Mouse (Mus musculus) lung, postnatal 25 days (tissue): ENCODE results near the gene Ran.

ENCODE experiments used
- DNase-seq: peaks from one replicate; pipeline ENCODE4 v3.0.0; 2022; ENCODE audit warnings: low spot score

Gene Ran

GRCm38 (mm10) chr5:129015540-129015939, 4.3 kb upstream of the Ran start:
- DNase-seq: no peak

DNA sequence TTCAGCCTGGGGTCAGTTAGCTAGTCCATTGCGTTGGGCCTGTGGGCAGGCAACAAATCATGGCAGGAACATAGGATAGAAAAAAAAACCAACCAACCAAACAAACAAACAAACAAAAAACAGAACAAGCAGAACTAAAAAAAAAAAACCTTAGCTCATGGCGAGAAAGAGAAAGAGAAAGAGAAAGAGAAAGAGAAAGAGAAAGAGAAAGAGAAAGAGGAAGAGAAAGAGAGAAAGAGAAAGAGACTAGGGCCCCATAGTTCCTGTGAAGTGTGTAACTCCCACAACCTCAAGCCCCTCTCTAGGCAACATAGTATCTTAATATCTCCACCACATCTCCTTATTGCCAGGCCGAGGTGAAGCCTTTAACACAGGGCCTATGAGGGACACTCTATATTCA, 3.5 kb upstream of the Ran start:
- no peak for DNase-seq

DNA sequence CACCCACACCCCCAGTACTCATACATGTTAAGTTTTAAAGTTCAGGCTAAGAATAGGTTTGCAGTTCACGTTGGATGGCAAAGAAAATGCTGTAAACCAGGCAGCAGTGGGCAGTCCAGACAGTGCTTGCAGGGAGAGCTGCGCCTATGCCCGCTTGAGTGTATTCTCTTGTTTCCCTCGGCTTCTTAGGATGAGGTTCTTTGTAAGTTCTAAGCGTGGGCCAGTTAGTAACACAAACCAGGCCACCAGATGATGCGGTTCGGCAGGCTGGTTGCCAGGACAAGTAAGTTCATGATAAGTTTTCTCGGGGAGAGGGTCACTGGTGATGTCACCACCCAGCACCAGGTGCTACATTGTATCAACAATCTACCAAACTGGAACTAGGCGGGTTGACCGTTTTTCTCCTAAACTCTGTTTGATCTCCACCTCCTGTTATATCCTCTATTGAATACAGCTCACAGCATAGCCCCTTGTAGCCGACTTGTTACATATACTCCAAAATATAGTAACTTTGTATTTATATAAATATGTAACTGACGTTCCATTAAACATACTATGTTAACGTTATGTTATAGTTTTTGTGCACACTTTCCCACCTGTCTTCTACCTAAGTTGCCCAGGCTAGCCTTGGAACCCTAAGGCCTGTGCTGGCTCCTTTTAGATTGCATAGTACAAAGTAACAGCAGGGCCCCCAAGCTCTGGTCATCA, 933 bp upstream of the Ran start:
- DNase-seq: no peak

GRCm38 (mm10) chr5:129020300-129020668, 415 bp downstream of the Ran start:
- no peak for DNase-seq

DNA sequence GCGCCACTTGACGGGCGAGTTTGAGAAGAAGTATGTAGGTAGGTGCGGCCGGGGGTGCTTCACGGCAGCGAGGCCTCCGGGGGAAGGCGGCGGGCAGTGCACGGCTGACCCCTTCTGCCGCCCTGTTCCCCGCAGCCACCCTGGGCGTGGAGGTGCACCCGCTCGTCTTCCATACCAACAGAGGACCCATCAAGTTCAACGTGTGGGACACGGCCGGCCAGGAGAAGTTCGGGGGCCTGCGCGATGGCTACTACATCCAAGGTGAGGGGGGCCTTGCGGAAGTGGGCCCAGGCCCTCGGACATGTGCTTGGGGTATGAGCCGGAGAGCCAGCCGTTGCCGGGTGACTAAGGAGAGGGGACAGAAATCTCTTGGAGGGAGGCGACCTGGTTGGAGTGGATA, 862 bp downstream of the Ran start:
- DNase-seq: peak; percentile 1

DNA sequence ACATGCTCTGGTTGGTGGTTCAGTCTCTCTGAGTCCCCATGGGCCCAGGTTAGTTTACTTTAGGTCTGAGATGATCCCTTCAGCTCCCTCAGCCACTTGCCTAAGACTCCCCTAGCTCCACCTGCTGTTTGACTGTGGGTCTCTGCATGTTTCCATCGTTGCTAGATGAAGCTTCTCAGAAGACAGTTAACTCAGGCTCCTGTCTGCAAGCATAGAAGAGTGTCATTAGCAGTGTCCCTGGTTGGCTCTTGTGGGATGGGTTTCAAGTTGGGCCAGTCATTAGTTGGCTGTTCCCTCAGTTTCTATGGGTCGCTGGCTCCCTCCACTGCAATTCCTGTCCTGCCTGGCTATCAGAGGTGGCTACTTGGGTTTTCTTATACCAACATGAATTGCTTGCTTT, 5.2 kb downstream of the Ran start:
- DNase-seq: no peak

DNA sequence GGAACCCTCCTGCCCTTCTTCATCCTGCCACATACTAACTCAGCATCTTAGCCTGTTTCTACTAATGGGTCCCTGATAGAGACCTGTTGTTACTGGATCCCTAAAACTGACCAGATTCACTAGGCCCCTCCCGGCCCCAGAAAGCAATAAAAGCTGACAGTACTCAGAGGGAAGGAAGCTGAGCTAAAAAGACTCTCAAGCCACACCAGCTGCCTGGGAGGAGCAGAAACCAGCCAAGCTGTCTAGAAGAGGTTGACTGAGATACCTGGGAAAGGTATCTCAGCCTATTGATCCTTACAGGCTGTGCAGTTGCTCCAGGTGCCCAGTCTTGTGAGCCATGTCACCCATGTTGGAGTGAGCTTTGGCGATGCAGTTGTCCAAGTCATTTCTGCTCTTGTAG, 5.9 kb downstream of the Ran start:
- DNase-seq: no peak

GRCm38 (mm10) chr5:129026171-129026570, 6.3 kb downstream of the Ran start:
- no peak for DNase-seq

GRCm38 (mm10) chr5:129026637-129027036, 6.8 kb downstream of the Ran start:
- no peak for DNase-seq

- DNase-seq: no peak
Observed at GRCm38 (mm10) chr5:129029131-129029723, 9.4 kb downstream of the Ran start.

- no peak for DNase-seq
Observed at GRCm38 (mm10) chr5:129036678-129037077, 16.8 kb downstream of the Ran start.

GRCm38 (mm10) chr5:129037739-129038138, 17.9 kb downstream of the Ran start:
- DNase-seq: no peak

GRCm38 (mm10) chr5:129045641-129046580, 26.0 kb downstream of the Ran start:
- no peak for DNase-seq

DNA sequence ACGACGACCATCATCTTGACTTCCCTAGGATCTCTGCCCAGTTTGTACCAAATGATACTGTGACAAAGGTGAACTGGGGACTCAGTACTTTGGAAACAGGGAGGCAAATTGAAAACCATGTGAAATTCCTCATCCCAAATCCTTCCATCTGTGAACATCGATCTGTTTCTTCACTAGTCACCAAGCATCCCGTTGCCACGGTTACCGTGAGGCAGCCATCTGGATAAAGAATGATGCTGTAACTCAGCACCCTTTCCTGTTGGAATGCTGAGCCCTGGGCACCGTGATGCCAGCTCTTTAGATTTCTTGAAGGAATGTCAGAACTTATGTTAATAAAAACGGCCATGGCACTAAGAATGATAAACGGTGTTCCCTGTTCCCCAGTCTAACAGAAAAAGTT, 29.5 kb downstream of the Ran start:
- no peak for DNase-seq

- no peak for DNase-seq
Observed at GRCm38 (mm10) chr5:129051910-129052309, 32.0 kb downstream of the Ran start.

- DNase-seq: no peak
Observed at GRCm38 (mm10) chr5:129052636-129053355, 32.9 kb downstream of the Ran start.

- DNase-seq: no peak
Observed at GRCm38 (mm10) chr5:129054675-129055284, 34.9 kb downstream of the Ran start.

DNA sequence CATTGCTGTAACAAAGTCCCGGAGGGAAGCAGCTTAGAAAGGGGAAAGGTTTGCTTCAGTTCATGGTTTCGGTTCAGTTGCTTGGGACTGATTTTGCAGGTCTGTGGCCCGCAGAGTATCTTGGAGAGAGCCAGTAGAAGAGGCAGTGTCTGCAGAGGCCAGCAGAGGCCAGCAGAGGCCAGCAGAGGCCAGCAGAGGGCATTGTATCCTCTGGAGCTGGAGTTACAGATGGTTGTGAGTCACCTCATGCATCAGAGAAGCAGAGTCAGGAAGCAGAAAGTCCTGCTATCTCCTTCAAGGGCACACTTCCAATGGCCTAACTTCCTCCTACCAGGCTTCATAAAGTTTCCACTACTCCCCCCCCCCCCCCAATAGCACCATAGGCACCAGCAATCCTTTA, 39.2 kb downstream of the Ran start:
- no peak for DNase-seq

DNA sequence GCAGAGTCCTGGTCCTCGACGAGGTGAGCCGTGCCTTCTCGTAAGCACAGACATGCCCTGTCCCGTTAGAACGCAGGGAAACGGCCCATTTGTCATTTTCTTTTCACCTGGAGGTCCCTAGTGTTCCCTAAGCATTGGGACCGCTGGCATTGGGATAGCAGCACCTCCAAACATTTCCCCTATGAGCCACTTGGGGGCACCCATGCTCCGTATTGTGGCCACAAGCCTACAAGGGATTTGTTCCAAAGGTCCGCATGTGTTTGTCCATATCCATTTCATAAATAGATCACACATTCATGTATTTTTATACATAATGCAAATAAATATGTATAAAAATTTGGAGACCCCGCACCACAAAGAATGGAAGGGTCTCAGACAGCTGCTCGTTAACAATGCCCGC, 41.7 kb downstream of the Ran start:
- DNase-seq: peak; percentile 40

- peak; percentile 71 for DNase-seq
Observed at GRCm38 (mm10) chr5:129063037-129063791, 43.3 kb downstream of the Ran start.

DNA sequence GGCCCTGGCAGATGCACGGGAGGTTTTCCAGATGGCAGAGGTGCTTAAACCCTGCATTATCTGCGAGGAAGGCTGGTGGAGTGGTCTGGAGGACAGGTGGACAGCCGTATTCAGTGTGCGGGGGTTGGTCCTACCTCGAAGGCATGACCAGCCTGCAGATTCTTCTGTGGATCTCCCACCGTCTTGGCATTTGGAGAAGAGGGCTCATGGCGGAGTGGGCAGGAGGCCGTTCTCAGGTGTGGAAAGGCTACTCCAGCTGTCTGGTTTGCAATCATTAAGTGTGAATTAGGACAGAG, 43.9 kb downstream of the Ran start:
- DNase-seq: no peak
